Mouse (Mus musculus) limb, embryonic 15.5 days (tissue): ENCODE measurements around the gene Lpo. TPM values are rescaled to one million over a fixed set of nuclear protein-coding genes. Genes with fewer than 3 reads are reported as not detected.

Source experiments
- ATAC-seq: fragments of 200-750 bp; cut with Nextera tagmentation; 2 replicates; pipeline ENCODE4 v1.8.0; 2017; ENCODE audit warnings: low read depth, moderate TSS enrichment; ENCODE audit not compliant: insufficient number of reproducible peaks, low FRiP score, low TSS enrichment
- H3K27ac ChIP-seq: fragments of 300-500 bp; sonication (generic); 2 replicates; pipeline ENCODE4 v1.5.1; 2015; ENCODE audit warnings: moderate library complexity, mild to moderate bottlenecking, inconsistent platforms
- H3K27me3 ChIP-seq: fragments of 300-500 bp; sonication (generic); 2 replicates; pipeline ENCODE4 v1.6.1; 2015; ENCODE audit warnings: inconsistent platforms
- H3K36me3 ChIP-seq: fragments of 300-500 bp; sonication (generic); 2 replicates; pipeline ENCODE4 v1.6.1; 2015; ENCODE audit warnings: inconsistent platforms
- H3K4me1 ChIP-seq: fragments of 300-500 bp; sonication (generic); 2 replicates; pipeline ENCODE4 v1.6.1; 2015; ENCODE audit warnings: inconsistent platforms
- H3K4me2 ChIP-seq: fragments of 300-500 bp; sonication (generic); 2 replicates; pipeline ENCODE4 v1.6.1; 2015; ENCODE audit warnings: mild to moderate bottlenecking, inconsistent platforms
- H3K4me3 ChIP-seq: fragments of 300-500 bp; sonication (generic); 2 replicates; pipeline ENCODE4 v1.5.1; 2015; ENCODE audit warnings: mild to moderate bottlenecking, inconsistent platforms
- H3K9ac ChIP-seq: fragments of 300-500 bp; sonication (generic); 2 replicates; pipeline ENCODE4 v1.6.1; 2015; ENCODE audit warnings: inconsistent platforms
- H3K9me3 ChIP-seq: fragments of 300-500 bp; sonication (generic); 2 replicates; pipeline ENCODE4 v1.6.1; 2016; ENCODE audit warnings: inconsistent platforms
- WGBS: fragments of 180-500 bp; shearing (Covaris S2); methylation state at CpG from one replicate; pipeline ENCODE4 v1.1.7; 2015; 5-methylcytosine and 5-hydroxymethylcytosine counted together
- polyA plus RNA-seq: library from polyadenylated mRNA; unstranded; fragments of >200 nt; fragmentation: Nextera tagmentation; extraction: Ambion mirVana; gene quantifications from 2 replicates; pipeline ENCODE4 v1.2.1, GENCODE M21; 2015

Gene Lpo
- polyA plus RNA-seq, 1 experiment from 2014 or later: 0.12 TPM

GRCm38 (mm10) chr11:87846968-87847600, 19.0 kb upstream of the Lpo start:
- WGBS: 80% methylated on average over 12 of the region's 12 CpGs
- no peaks in the 10 kb centered on the region for H3K4me1 ChIP-seq
- ATAC-seq: no peak
- H3K4me2 ChIP-seq: no peak overlapping the region
- H3K9ac ChIP-seq: no peak overlapping the region
- no peaks in the 10 kb centered on the region for H3K9me3 ChIP-seq
- no peak overlapping the region for H3K27ac ChIP-seq
- no peaks in the 10 kb centered on the region for H3K36me3 ChIP-seq
- no peak overlapping the region for H3K4me3 ChIP-seq
- H3K27me3 ChIP-seq: no peaks in the 10 kb centered on the region

GRCm38 (mm10) chr11:87841436-87841835, 13.3 kb upstream of the Lpo start:
- Histone ChIP-seq H3K27ac (no peak overlapping the region), H3K4me2 (no peak overlapping the region), H3K27me3 (no peaks in the 10 kb centered on the region), H3K4me3 (no peak overlapping the region), H3K4me1 (no peaks in the 10 kb centered on the region), H3K9me3 (no peaks in the 10 kb centered on the region), H3K36me3 (no peaks in the 10 kb centered on the region), H3K9ac (no peak overlapping the region)
- ATAC-seq: no peak
- 84% methylated on average over 3 of the region's 3 CpGs for WGBS

- ATAC-seq: no peak
- no peak overlapping the region for H3K27ac ChIP-seq
- no peak overlapping the region for H3K9ac ChIP-seq
- H3K4me2 ChIP-seq: no peak overlapping the region
- no peaks in the 10 kb centered on the region for H3K4me1 ChIP-seq
- H3K36me3 ChIP-seq: no peaks in the 10 kb centered on the region
- 74% methylated on average over 8 of the region's 8 CpGs for whole genome bisulfite sequencing
- no peaks in the 10 kb centered on the region for H3K27me3 ChIP-seq
- no peaks in the 10 kb centered on the region for H3K9me3 ChIP-seq
- H3K4me3 ChIP-seq: no peak overlapping the region
These were observed 12.6 kb upstream of the Lpo start for GRCm38 (mm10) chr11:87840676-87841075.

- no peaks in the 10 kb centered on the region for H3K9me3 ChIP-seq
- H3K36me3 ChIP-seq: no peaks in the 10 kb centered on the region
- H3K27ac ChIP-seq: no peak overlapping the region
- H3K4me2 ChIP-seq: no peak overlapping the region
- peaks cover 9% of the 10 kb centered on the region; the same call in 1 of the 2 replicates for H3K4me1 ChIP-seq
- H3K27me3 ChIP-seq: peaks cover 9% of the 10 kb centered on the region; the same call in 1 of the 2 replicates
- no peak for ATAC-seq
- no peak overlapping the region for H3K9ac ChIP-seq
- 59% methylated on average over 5 of the region's 5 CpGs for WGBS
- no peak overlapping the region for H3K4me3 ChIP-seq
These were observed 6.6 kb downstream of the Lpo start for GRCm38 (mm10) chr11:87821502-87821901.

- peaks cover 9% of the 10 kb centered on the region; the same call in 1 of the 2 replicates for H3K4me1 ChIP-seq
- H3K9ac ChIP-seq: no peak overlapping the region
- no peaks in the 10 kb centered on the region for H3K36me3 ChIP-seq
- H3K27ac ChIP-seq: no peak overlapping the region
- no peaks in the 10 kb centered on the region for H3K9me3 ChIP-seq
- WGBS: 22% methylated on average over 4 of the region's 4 CpGs
- H3K4me2 ChIP-seq: peak overlapping the region; percentile 57
- peak overlapping the region; percentile 34 for H3K4me3 ChIP-seq
- H3K27me3 ChIP-seq: peaks cover 15% of the 10 kb centered on the region
- no peak for ATAC-seq
These were observed 10.7 kb downstream of the Lpo start for GRCm38 (mm10) chr11:87817443-87817773.

- Histone ChIP-seq H3K27me3 (peaks cover 10% of the 10 kb centered on the region; the same call in 1 of the 2 replicates), H3K4me3 (peak overlapping the region; percentile 34), H3K27ac (no peak overlapping the region), H3K4me2 (peak overlapping the region; percentile 57), H3K9ac (no peak overlapping the region), H3K9me3 (no peaks in the 10 kb centered on the region), H3K36me3 (no peaks in the 10 kb centered on the region), H3K4me1 (peaks cover 9% of the 10 kb centered on the region; the same call in 1 of the 2 replicates)
- ATAC-seq: no peak
- 3% methylated on average over 31 of the region's 31 CpGs for WGBS
These were observed 11.2 kb downstream of the Lpo start for GRCm38 (mm10) chr11:87816707-87817442.

GRCm38 (mm10) chr11:87814831-87815230, 13.3 kb downstream of the Lpo start:
- peaks cover 10% of the 10 kb centered on the region; the same call in 1 of the 2 replicates for H3K27me3 ChIP-seq
- no peak overlapping the region for H3K9ac ChIP-seq
- no peaks in the 10 kb centered on the region for H3K9me3 ChIP-seq
- H3K4me3 ChIP-seq: no peak overlapping the region
- peaks cover 9% of the 10 kb centered on the region; the same call in 1 of the 2 replicates for H3K4me1 ChIP-seq
- H3K36me3 ChIP-seq: no peaks in the 10 kb centered on the region
- no peak overlapping the region for H3K4me2 ChIP-seq
- WGBS: 71% methylated on average over 8 of the region's 8 CpGs
- H3K27ac ChIP-seq: no peak overlapping the region
- no peak for ATAC-seq

GRCm38 (mm10) chr11:87811396-87811795, 16.7 kb downstream of the Lpo start:
- no peaks in the 10 kb centered on the region for H3K36me3 ChIP-seq
- H3K4me3 ChIP-seq: no peak overlapping the region
- no peak for ATAC-seq
- H3K4me1 ChIP-seq: no peaks in the 10 kb centered on the region
- H3K4me2 ChIP-seq: no peak overlapping the region
- no peaks in the 10 kb centered on the region for H3K9me3 ChIP-seq
- H3K27me3 ChIP-seq: peaks cover 5% of the 10 kb centered on the region; the same call in 1 of the 2 replicates
- WGBS: 59% methylated on average over 4 of the region's 4 CpGs
- H3K27ac ChIP-seq: no peak overlapping the region
- no peak overlapping the region for H3K9ac ChIP-seq

GRCm38 (mm10) chr11:87808236-87808635, 19.9 kb downstream of the Lpo start:
- no peaks in the 10 kb centered on the region for H3K4me1 ChIP-seq
- H3K27ac ChIP-seq: no peak overlapping the region
- no peak overlapping the region for H3K4me2 ChIP-seq
- no peaks in the 10 kb centered on the region for H3K27me3 ChIP-seq
- 68% methylated on average over 7 of the region's 7 CpGs for WGBS
- ATAC-seq: no peak
- no peaks in the 10 kb centered on the region for H3K36me3 ChIP-seq
- H3K4me3 ChIP-seq: no peak overlapping the region
- no peaks in the 10 kb centered on the region for H3K9me3 ChIP-seq
- H3K9ac ChIP-seq: no peak overlapping the region

- Histone ChIP-seq H3K9ac (no peak overlapping the region), H3K27me3 (no peaks in the 10 kb centered on the region), H3K36me3 (no peaks in the 10 kb centered on the region), H3K4me1 (no peaks in the 10 kb centered on the region), H3K9me3 (no peaks in the 10 kb centered on the region), H3K4me3 (no peak overlapping the region), H3K27ac (no peak overlapping the region), H3K4me2 (no peak overlapping the region)
- no peak for ATAC-seq
- 82% methylated on average over 6 of the region's 6 CpGs for WGBS
These were observed 20.7 kb downstream of the Lpo start for GRCm38 (mm10) chr11:87807433-87807832.

GRCm38 (mm10) chr11:87805448-87805847, 22.6 kb downstream of the Lpo start:
- Histone ChIP-seq H3K27ac (no peak overlapping the region), H3K4me3 (no peak overlapping the region), H3K4me1 (no peaks in the 10 kb centered on the region), H3K36me3 (no peaks in the 10 kb centered on the region), H3K9me3 (no peaks in the 10 kb centered on the region), H3K27me3 (no peaks in the 10 kb centered on the region), H3K9ac (no peak overlapping the region), H3K4me2 (no peak overlapping the region)
- ATAC-seq: no peak
- WGBS: 67% methylated on average over 1 of the region's 1 CpGs

GRCm38 (mm10) chr11:87802621-87803020, 25.5 kb downstream of the Lpo start:
- H3K9ac ChIP-seq: no peak overlapping the region
- no peak for ATAC-seq
- H3K4me2 ChIP-seq: no peak overlapping the region
- WGBS: 40% methylated on average over 14 of the region's 14 CpGs
- no peak overlapping the region for H3K4me3 ChIP-seq
- H3K36me3 ChIP-seq: no peaks in the 10 kb centered on the region
- no peaks in the 10 kb centered on the region for H3K9me3 ChIP-seq
- no peaks in the 10 kb centered on the region for H3K27me3 ChIP-seq
- H3K27ac ChIP-seq: no peak overlapping the region
- no peaks in the 10 kb centered on the region for H3K4me1 ChIP-seq
